45 mouse cellular contexts compared by ENCODE assay signal in the genomic region with DNA sequence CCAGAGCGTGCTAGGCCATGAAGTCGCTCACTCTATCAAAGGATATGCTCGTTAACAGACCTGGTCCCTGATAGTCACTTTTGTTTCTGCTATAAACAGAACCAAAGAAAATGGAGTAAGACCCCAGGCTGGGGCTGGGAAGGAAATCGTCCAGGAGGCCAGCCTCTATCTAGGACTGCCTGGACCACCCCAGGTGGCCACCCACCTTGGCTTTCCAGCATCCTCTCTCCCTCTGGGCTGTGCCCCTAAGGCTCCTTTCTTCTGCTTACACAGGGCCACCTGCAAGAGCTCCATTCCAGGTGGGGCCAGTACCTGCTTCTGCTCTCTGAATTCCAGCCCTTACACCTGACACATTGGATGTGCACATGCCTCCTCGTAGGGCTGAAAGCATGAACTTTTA. TPM values are rescaled to one million over a fixed set of nuclear protein-coding genes. Genes with fewer than 3 reads are reported as not detected.
"Had no signal": no experiment of that assay in that cellular context is flagged by ENCODE, and none has a peak within 500 bp of the region (broad histone marks: within the 10 kb centered on the region; RNA-seq: fewer than 3 reads in every experiment).

No protein-coding gene starts in this region.

- H3K9me3 ChIP-seq: limb, embryonic 10.5 days; limb, embryonic 12.5 days; limb, embryonic 13.5 days; limb, embryonic 15.5 days; liver, embryonic 12.5 days; liver, embryonic 13.5 days; liver, embryonic 15.5 days; lung, embryonic 15.5 days; megakaryocyte, embryonic 14.5 days; midbrain, embryonic 10.5 days; midbrain, embryonic 12.5 days; midbrain, embryonic 13.5 days; midbrain, embryonic 15.5 days had no signal

- H3K27ac ChIP-seq: left cerebral cortex, adult 2 months; limb, embryonic 10.5 days; limb, embryonic 12.5 days; limb, embryonic 13.5 days; limb, embryonic 15.5 days; liver, embryonic 12.5 days; liver, embryonic 13.5 days; liver, embryonic 14.5 days; liver, embryonic 15.5 days; lung, embryonic 15.5 days; macrophage; midbrain, embryonic 10.5 days; midbrain, embryonic 12.5 days; midbrain, embryonic 13.5 days; midbrain, embryonic 15.5 days had no signal

- H3K4me2 ChIP-seq: limb, embryonic 12.5 days; limb, embryonic 13.5 days; limb, embryonic 15.5 days; liver, embryonic 11.5 days; liver, embryonic 12.5 days; liver, embryonic 13.5 days; liver, embryonic 15.5 days; lung, embryonic 14.5 days; lung, embryonic 15.5 days; midbrain, embryonic 11.5 days; midbrain, embryonic 12.5 days; midbrain, embryonic 13.5 days; midbrain, embryonic 15.5 days had no signal

- H3K4me3 ChIP-seq: left cerebral cortex, adult 2 months; limb, embryonic 10.5 days; limb, embryonic 12.5 days; limb, embryonic 13.5 days; limb, embryonic 15.5 days; liver, embryonic 12.5 days; liver, embryonic 13.5 days; liver, embryonic 15.5 days; lung, embryonic 15.5 days; megakaryocyte, embryonic 14.5 days; midbrain, embryonic 10.5 days; midbrain, embryonic 12.5 days; midbrain, embryonic 13.5 days; midbrain, embryonic 15.5 days; myocyte had no signal

- H3K4me1 ChIP-seq: limb, embryonic 10.5 days; limb, embryonic 12.5 days; liver, embryonic 12.5 days; liver, embryonic 13.5 days; liver, embryonic 15.5 days; lung, embryonic 15.5 days; midbrain, embryonic 15.5 days had no signal

- DNase-seq: left cerebral cortex, postnatal 4 days; liver, embryonic 13.5 days; lung, adult 2 months; lung, embryonic 14.5 days; lung, postnatal 10 days; lung, postnatal 14 days; lung, postnatal 36 days; lung, postnatal 4 days; midbrain, embryonic 14.5 days had no signal

- ATAC-seq: liver, embryonic 12.5 days; lung, postnatal 0 days; midbrain, embryonic 13.5 days; midbrain, embryonic 15.5 days; midbrain, embryonic 16.5 days had no signal

- H3K27me3 ChIP-seq: limb, embryonic 12.5 days; limb, embryonic 13.5 days; limb, embryonic 15.5 days; liver, embryonic 13.5 days; liver, embryonic 15.5 days; lung, embryonic 15.5 days; midbrain, embryonic 12.5 days; midbrain, embryonic 13.5 days; midbrain, embryonic 15.5 days had no signal

- H3K9ac ChIP-seq: limb, embryonic 12.5 days; limb, embryonic 13.5 days; limb, embryonic 15.5 days; liver, embryonic 12.5 days; liver, embryonic 13.5 days; liver, embryonic 14.5 days; liver, embryonic 15.5 days; lung, embryonic 14.5 days; lung, embryonic 15.5 days; midbrain, embryonic 12.5 days; midbrain, embryonic 13.5 days; midbrain, embryonic 15.5 days had no signal

RNA-seq across cellular contexts. Expression of a gene that starts 14.6 kb away (rescaled TPM):
- total RNA-seq: left cerebral cortex, adult 2 months; left cerebral cortex, adult 8-10 months; left cerebral cortex, postnatal 10 days; left cerebral cortex, postnatal 14 days; left cerebral cortex, postnatal 25 days; left cerebral cortex, postnatal 36 days; left cerebral cortex, postnatal 4 days; liver, adult 2 months; megakaryocyte progenitor cell, adult 5-6 weeks; megakaryocyte, adult 5-6 weeks; megakaryocyte-erythroid progenitor cell, adult 5-6 weeks; midbrain, postnatal 0 days; monocyte, adult 5-6 weeks had no signal
- polyA plus RNA-seq: limb, embryonic 10.5 days; limb, embryonic 11.5 days; limb, embryonic 12.5 days; limb, embryonic 13.5 days; limb, embryonic 14.5 days; limb, embryonic 15.5 days; liver, adult 2 months; liver, embryonic 11.5 days; liver, embryonic 12.5 days; liver, embryonic 13.5 days; liver, embryonic 14.5 days; liver, embryonic 15.5 days; liver, embryonic 16.5 days; lung, adult 2 months; lung, embryonic 14.5 days; lung, embryonic 15.5 days; lung, embryonic 16.5 days; lung, postnatal 0 days; macrophage; midbrain, embryonic 10.5 days; midbrain, embryonic 14.5 days; midbrain, embryonic 15.5 days; midbrain, embryonic 16.5 days; midbrain, postnatal 0 days; myocyte; neural tube, embryonic 11.5 days had no signal

RNA-seq across cellular contexts. Expression of a gene that starts 16.4 kb away (rescaled TPM):
- total RNA-seq: left cerebral cortex, adult 2 months; left cerebral cortex, postnatal 10 days; left cerebral cortex, postnatal 14 days; left cerebral cortex, postnatal 25 days; left cerebral cortex, postnatal 36 days; left cerebral cortex, postnatal 4 days; liver, adult 2 months; midbrain, postnatal 0 days; monocyte, adult 5-6 weeks had no signal
- polyA plus RNA-seq: limb, embryonic 10.5 days; limb, embryonic 11.5 days; limb, embryonic 12.5 days; limb, embryonic 13.5 days; limb, embryonic 15.5 days; liver, adult 2 months; liver, embryonic 11.5 days; liver, embryonic 13.5 days; lung, adult 2 months; lung, embryonic 14.5 days; lung, embryonic 16.5 days; macrophage; midbrain, embryonic 12.5 days had no signal

RNA-seq across cellular contexts. Expression of a gene that starts 26.6 kb away (rescaled TPM):
- total RNA-seq: left cerebral cortex, adult 2 months; left cerebral cortex, adult 8-10 months; left cerebral cortex, postnatal 10 days; left cerebral cortex, postnatal 14 days; left cerebral cortex, postnatal 25 days; left cerebral cortex, postnatal 36 days; left cerebral cortex, postnatal 4 days; liver, adult 2 months; megakaryocyte progenitor cell, adult 5-6 weeks; megakaryocyte, adult 5-6 weeks; megakaryocyte-erythroid progenitor cell, adult 5-6 weeks; midbrain, postnatal 0 days; monocyte, adult 5-6 weeks had no signal
- polyA plus RNA-seq: limb, embryonic 10.5 days; limb, embryonic 11.5 days; limb, embryonic 12.5 days; limb, embryonic 13.5 days; limb, embryonic 14.5 days; limb, embryonic 15.5 days; liver, adult 2 months; liver, embryonic 11.5 days; liver, embryonic 12.5 days; liver, embryonic 13.5 days; liver, embryonic 14.5 days; liver, embryonic 15.5 days; liver, embryonic 16.5 days; lung, adult 2 months; lung, embryonic 14.5 days; lung, embryonic 15.5 days; lung, embryonic 16.5 days; lung, postnatal 0 days; macrophage; midbrain, embryonic 10.5 days; midbrain, embryonic 11.5 days; midbrain, embryonic 12.5 days; midbrain, embryonic 13.5 days; midbrain, embryonic 14.5 days; midbrain, embryonic 15.5 days; midbrain, embryonic 16.5 days; midbrain, postnatal 0 days; myocyte; neural tube, embryonic 11.5 days had no signal

RNA-seq across cellular contexts. Expression of a gene that starts 38.0 kb away (rescaled TPM):
- total RNA-seq: left cerebral cortex, adult 2 months; left cerebral cortex, adult 8-10 months; left cerebral cortex, postnatal 10 days; left cerebral cortex, postnatal 14 days; left cerebral cortex, postnatal 25 days; left cerebral cortex, postnatal 36 days; left cerebral cortex, postnatal 4 days; liver, adult 2 months; megakaryocyte progenitor cell, adult 5-6 weeks; megakaryocyte, adult 5-6 weeks; megakaryocyte-erythroid progenitor cell, adult 5-6 weeks; midbrain, postnatal 0 days; monocyte, adult 5-6 weeks had no signal
- polyA plus RNA-seq: limb, embryonic 10.5 days; limb, embryonic 11.5 days; limb, embryonic 12.5 days; limb, embryonic 13.5 days; limb, embryonic 14.5 days; limb, embryonic 15.5 days; liver, adult 2 months; liver, embryonic 11.5 days; liver, embryonic 12.5 days; liver, embryonic 13.5 days; liver, embryonic 14.5 days; liver, embryonic 15.5 days; liver, embryonic 16.5 days; lung, adult 2 months; lung, embryonic 14.5 days; lung, embryonic 15.5 days; lung, embryonic 16.5 days; lung, postnatal 0 days; macrophage; midbrain, embryonic 10.5 days; midbrain, embryonic 11.5 days; midbrain, embryonic 12.5 days; midbrain, embryonic 13.5 days; midbrain, embryonic 14.5 days; midbrain, embryonic 15.5 days; midbrain, embryonic 16.5 days; midbrain, postnatal 0 days; myocyte; neural tube, embryonic 11.5 days had no signal
